Mouse (Mus musculus) neural tube, embryonic 11.5 days (tissue): ENCODE results near the gene Vmn1r231. TPM values are rescaled to one million over a fixed set of nuclear protein-coding genes. Genes with fewer than 3 reads are reported as not detected.

ENCODE experiments used
- ATAC-seq: fragments of 200-750 bp; cut with Nextera tagmentation; 2 replicates; pipeline ENCODE4 v1.8.0; 2017; ENCODE audit warnings: moderate number of reproducible peaks, mild to moderate bottlenecking, moderate TSS enrichment, moderate library complexity; ENCODE audit not compliant: insufficient read depth, low FRiP score, low TSS enrichment
- DNase-seq: peaks from one replicate; pipeline ENCODE4 v3.0.0-alpha.2; 2015; ENCODE audit warnings: low spot score
- H3K27ac ChIP-seq: fragments of 300-500 bp; sonication (generic); 2 replicates; pipeline ENCODE4 v1.5.1; 2014; ENCODE audit warnings: low read depth, mild to moderate bottlenecking, low read length
- H3K27me3 ChIP-seq: fragments of 300-500 bp; sonication (generic); 2 replicates; pipeline ENCODE4 v1.6.1; 2014; ENCODE audit warnings: mild to moderate bottlenecking, low read length, mixed read lengths; ENCODE audit not compliant: control insufficient read depth, insufficient read depth
- H3K36me3 ChIP-seq: fragments of 300-500 bp; sonication (generic); 2 replicates; pipeline ENCODE4 v1.6.1; 2014; ENCODE audit warnings: mild to moderate bottlenecking, low read length, moderate library complexity, mixed read lengths; ENCODE audit not compliant: control insufficient read depth, insufficient read depth
- H3K4me1 ChIP-seq: fragments of 300-500 bp; sonication (generic); 2 replicates; pipeline ENCODE4 v1.6.1; 2014; ENCODE audit warnings: low read length, mixed read lengths; ENCODE audit not compliant: control insufficient read depth, insufficient read depth
- H3K4me2 ChIP-seq: fragments of 300-500 bp; sonication (generic); 2 replicates; pipeline ENCODE4 v1.6.1; 2014; ENCODE audit warnings: low read depth, mild to moderate bottlenecking, moderate library complexity
- H3K4me3 ChIP-seq: fragments of 300-500 bp; sonication (generic); 2 replicates; pipeline ENCODE4 v1.5.1; 2014; ENCODE audit warnings: low read depth, low read length
- H3K9ac ChIP-seq: fragments of 300-500 bp; sonication (generic); 2 replicates; pipeline ENCODE4 v1.6.1; 2014; ENCODE audit warnings: mild to moderate bottlenecking, low read length
- H3K9me3 ChIP-seq: fragments of 300-500 bp; sonication (generic); 2 replicates; pipeline ENCODE4 v1.6.1; 2016; ENCODE audit warnings: low read length; ENCODE audit not compliant: control insufficient read depth
- WGBS: fragments of 180-500 bp; shearing (Covaris S2); extraction: QIAGEN DNeasy Blood & Tissue Kit; methylation state at CpG from one replicate; pipeline ENCODE4 v1.1.7; 2014; 5-methylcytosine and 5-hydroxymethylcytosine counted together
- polyA plus RNA-seq: library from polyadenylated mRNA; unstranded; fragments of >200 nt; fragmentation: Nextera tagmentation; extraction: Ambion mirVana; gene quantifications from 2 replicates; pipeline ENCODE4 v1.2.1, GENCODE M21; 2014

Gene Vmn1r231
- polyA plus RNA-seq = not detected in 2 replicates

DNA sequence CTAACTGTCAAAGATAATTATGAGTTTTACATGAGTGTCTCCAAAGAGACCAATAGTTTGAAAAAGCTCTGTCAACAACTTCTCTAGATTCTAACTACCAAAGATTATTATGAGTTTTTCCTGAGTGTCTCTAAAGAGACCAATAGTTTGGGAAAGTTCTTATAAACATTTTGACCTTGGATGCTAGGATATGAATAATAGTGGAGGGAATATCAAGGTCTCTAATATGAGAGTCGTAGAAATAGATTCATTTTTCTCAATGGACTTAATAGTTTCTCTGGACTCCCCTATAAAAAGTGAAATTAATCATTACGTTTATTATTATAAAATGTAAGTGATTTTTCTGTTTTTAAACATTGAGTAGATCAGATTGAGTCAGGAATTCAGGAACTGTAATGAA, at the start of gene Vmn1r231:
Vmn1r231 (minus strand) TSS at position 101 of the 400 bp plus-strand sequence.
- no peak within 1 kb of the TSS for H3K4me2 ChIP-seq
- H3K9ac ChIP-seq = no peak within 1 kb of the TSS
- no peaks in the 10 kb centered on the region for H3K36me3 ChIP-seq
- 65% methylated on average over 2 of the region's 2 CpGs for WGBS
- ATAC-seq (no peak), DNase-seq (no peak)
- H3K27ac ChIP-seq = no peak within 1 kb of the TSS
- no peaks in the 10 kb centered on the region for H3K9me3 ChIP-seq
- H3K27me3 ChIP-seq = no peaks in the 10 kb centered on the region
- no peaks in the 10 kb centered on the region for H3K4me1 ChIP-seq
- no peak within 1 kb of the TSS for H3K4me3 ChIP-seq

- DNase-seq = no peak
- ATAC-seq = no peak
- H3K27ac ChIP-seq = no peak overlapping the region
Observed at GRCm38 (mm10) chr17:20946636-20947035, 41.7 kb upstream of the Vmn1r231 start.

GRCm38 (mm10) chr17:20946026-20946565, 41.2 kb upstream of the Vmn1r231 start:
- Histone ChIP-seq H3K9ac (peak overlapping the region; percentile 57), H3K4me1 (peaks cover 5% of the 10 kb centered on the region), H3K27me3 (no peaks in the 10 kb centered on the region), H3K27ac (peak overlapping the region; percentile 83), H3K4me2 (peak overlapping the region; percentile 75), H3K4me3 (peak overlapping the region; percentile 75), H3K36me3 (no peaks in the 10 kb centered on the region), H3K9me3 (no peaks in the 10 kb centered on the region)
- ATAC-seq (no peak), DNase-seq (no peak)
- 2% methylated on average over 13 of the region's 13 CpGs for WGBS

More at GRCm38 (mm10) chr17:20946636-20947035, 41.7 kb upstream of the Vmn1r231 start:
- Histone ChIP-seq H3K4me3 (peak overlapping the region; percentile 75), H3K27me3 (no peaks in the 10 kb centered on the region), H3K9ac (peak overlapping the region; percentile 57), H3K9me3 (no peaks in the 10 kb centered on the region), H3K4me1 (peaks cover 5% of the 10 kb centered on the region), H3K4me2 (peak overlapping the region; percentile 75), H3K36me3 (no peaks in the 10 kb centered on the region; the same call in 1 of the 2 replicates)

DNA sequence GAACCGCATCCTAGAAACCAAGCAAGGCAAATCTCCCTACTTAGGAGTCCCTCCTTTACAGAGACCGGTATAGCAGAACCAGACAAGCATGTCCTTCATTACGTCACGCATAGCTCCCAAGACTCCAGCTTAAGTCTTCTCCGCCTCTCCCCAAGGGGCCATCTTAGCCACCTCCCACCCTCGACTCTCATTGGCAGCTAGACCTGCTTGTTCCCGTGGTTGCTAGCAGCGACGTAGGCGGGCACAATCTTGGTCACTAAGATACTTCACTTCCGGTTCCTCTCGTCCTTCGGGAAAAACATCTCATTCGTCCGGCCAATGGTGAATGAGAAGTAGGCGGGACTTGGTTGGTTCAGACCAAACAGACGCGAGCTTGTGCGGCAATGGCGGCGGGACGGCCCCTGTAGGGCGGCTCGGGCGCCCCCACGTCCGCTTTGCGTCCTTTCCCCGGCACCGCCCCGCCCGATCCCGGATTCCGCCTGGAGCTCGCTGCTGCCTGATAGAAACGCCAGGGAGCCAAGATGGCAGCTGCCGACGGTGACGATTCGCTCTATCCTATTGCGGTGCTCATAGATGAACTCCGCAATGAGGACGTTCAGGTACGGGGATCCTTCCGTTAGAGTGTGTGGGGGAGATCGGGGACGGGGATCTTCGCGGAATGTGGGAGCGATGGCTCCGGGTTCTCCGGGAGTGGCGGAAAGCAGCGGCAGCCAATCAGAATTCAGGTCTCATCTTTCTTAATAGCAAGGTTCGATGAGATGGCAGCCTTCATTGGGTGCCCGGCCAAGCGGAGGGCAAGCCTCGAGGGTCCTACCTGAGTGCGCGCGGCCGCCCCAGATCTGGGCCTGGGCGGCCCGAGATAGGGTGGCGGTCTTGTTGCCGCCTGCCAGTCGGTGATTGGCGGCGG, 40.3 kb upstream of the Vmn1r231 start, which contains the start of gene Ppp2r1a:
Ppp2r1a (plus strand) TSS at position 327 of the 907 bp plus-strand sequence.
- peak within 1 kb of the TSS; percentile 83 for H3K27ac ChIP-seq
- H3K4me1 ChIP-seq = peaks cover 5% of the 10 kb centered on the region
- H3K9ac ChIP-seq = peak within 1 kb of the TSS; percentile 67
- DNase-seq (peak; percentile 98), ATAC-seq (peak; percentile 98)
- H3K4me3 ChIP-seq = peak within 1 kb of the TSS; percentile 75
- no peaks in the 10 kb centered on the region for H3K36me3 ChIP-seq
- H3K4me2 ChIP-seq = peak within 1 kb of the TSS; percentile 75
- H3K9me3 ChIP-seq = no peaks in the 10 kb centered on the region
- WGBS = under 1% methylated on average over 69 of the region's 69 CpGs
- no peaks in the 10 kb centered on the region for H3K27me3 ChIP-seq

- Histone ChIP-seq H3K4me2 (peak overlapping the region; percentile 42), H3K9me3 (no peaks in the 10 kb centered on the region), H3K27ac (peak overlapping the region; percentile 77; the same call in 1 of the 2 replicates), H3K9ac (peak overlapping the region; percentile 67), H3K4me1 (peaks cover 5% of the 10 kb centered on the region), H3K4me3 (peak overlapping the region; percentile 75), H3K36me3 (no peaks in the 10 kb centered on the region), H3K27me3 (no peaks in the 10 kb centered on the region)
- WGBS = 58% methylated on average over 3 of the region's 3 CpGs
- ATAC-seq (no peak; the same call in 1 of the 2 replicates), DNase-seq (no peak)
Observed at GRCm38 (mm10) chr17:20944226-20944625, 39.3 kb upstream of the Vmn1r231 start.

GRCm38 (mm10) chr17:20919614-20920013, 14.7 kb upstream of the Vmn1r231 start, which contains the start of gene Vmn1r232:
Gene Vmn1r232 (minus strand): TSS chr17:20919714.
- H3K4me2 ChIP-seq = no peak within 1 kb of the TSS
- no peaks in the 10 kb centered on the region for H3K4me1 ChIP-seq
- no peaks in the 10 kb centered on the region for H3K9me3 ChIP-seq
- no peak within 1 kb of the TSS for H3K9ac ChIP-seq
- no peak within 1 kb of the TSS for H3K4me3 ChIP-seq
- WGBS = 69% methylated on average over 1 of the region's 1 CpGs
- H3K36me3 ChIP-seq = no peaks in the 10 kb centered on the region
- ATAC-seq = no peak
- DNase-seq = no peak
- no peak within 1 kb of the TSS for H3K27ac ChIP-seq
- H3K27me3 ChIP-seq = no peaks in the 10 kb centered on the region

GRCm38 (mm10) chr17:20840144-20840543, 64.7 kb downstream of the Vmn1r231 start, which contains the start of gene Vmn1r230:
Gene Vmn1r230 (plus strand): TSS chr17:20840444.
- Histone ChIP-seq H3K4me3 (no peak within 1 kb of the TSS), H3K27me3 (no peaks in the 10 kb centered on the region), H3K36me3 (no peaks in the 10 kb centered on the region), H3K4me2 (no peak within 1 kb of the TSS), H3K9me3 (no peaks in the 10 kb centered on the region; the same call in 1 of the 2 replicates), H3K27ac (no peak within 1 kb of the TSS), H3K4me1 (no peaks in the 10 kb centered on the region), H3K9ac (no peak within 1 kb of the TSS)
- DNase-seq (no peak), ATAC-seq (no peak)
- 18% methylated on average over 1 of the region's 1 CpGs for WGBS
